Comparison of ENCODE assay signal across 10 mouse cellular contexts in the genomic region with DNA sequence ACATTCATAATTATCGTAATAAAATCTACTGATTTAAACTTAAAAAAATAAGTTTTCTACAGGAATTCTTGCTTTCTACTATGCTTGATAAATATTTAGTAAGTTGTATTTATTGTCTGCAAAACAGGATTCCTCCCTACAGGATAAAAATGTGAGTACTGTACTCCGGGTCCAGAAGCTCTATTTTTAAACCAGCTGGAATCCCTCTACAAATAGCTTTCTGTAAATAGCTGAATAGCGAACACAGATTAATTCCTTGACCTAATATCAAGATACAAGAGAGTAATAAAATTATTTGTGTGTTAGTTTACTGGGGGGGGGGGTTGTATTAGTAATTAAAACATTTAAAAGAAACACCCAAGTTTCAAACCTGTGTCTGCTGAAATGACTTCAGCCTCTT.
"Had no signal": no experiment of that assay in that cellular context is flagged by ENCODE, and none has a peak within 500 bp of the region (broad histone marks: within the 10 kb centered on the region; RNA-seq: fewer than 3 reads in every experiment).

No protein-coding gene starts in this region.

- H3K4me1 ChIP-seq: liver, embryonic 12.5 days; stomach, embryonic 15.5 days had no signal

- H3K4me2 ChIP-seq: liver, embryonic 12.5 days; lung, embryonic 15.5 days; midbrain, embryonic 12.5 days; stomach, embryonic 15.5 days had no signal

- DNase-seq: kidney, postnatal 36 days; left cerebral cortex, postnatal 4 days; right cerebral cortex, postnatal 14 days; thymus, adult 2 months; thymus, postnatal 25 days had no signal

- H3K9ac ChIP-seq: liver, embryonic 12.5 days; lung, embryonic 15.5 days; midbrain, embryonic 12.5 days; stomach, embryonic 15.5 days had no signal

- H3K27ac ChIP-seq: liver, embryonic 12.5 days; lung, embryonic 15.5 days; midbrain, embryonic 12.5 days; stomach, embryonic 15.5 days had no signal

- H3K9me3 ChIP-seq: liver, embryonic 12.5 days; lung, embryonic 15.5 days; midbrain, embryonic 12.5 days; stomach, embryonic 15.5 days had no signal

- H3K27me3 ChIP-seq: liver, embryonic 12.5 days; lung, embryonic 15.5 days; midbrain, embryonic 12.5 days; stomach, embryonic 15.5 days had no signal

- ATAC-seq: liver, embryonic 12.5 days; midbrain, embryonic 16.5 days had no signal

- H3K4me3 ChIP-seq: liver, embryonic 12.5 days; lung, embryonic 15.5 days; midbrain, embryonic 12.5 days; stomach, embryonic 15.5 days had no signal

- H3K36me3 ChIP-seq: liver, embryonic 12.5 days; midbrain, embryonic 12.5 days; stomach, embryonic 15.5 days had no signal
